Mouse (Mus musculus): ENCODE measurements at regions not wholly inside any gene's neighbourhood (a gene's known extent, or its start where the extent isn't known, plus 50 kb on each side); places are given as distances from the start of the nearest gene placed in this dataset.

- no peak for DNase-seq (ENCODE audit: low spot score in 2 of 2)
Observed at GRCm38 (mm10) chr13:55892250-55892649, 56.3 kb upstream of the Pitx1 start.

GRCm38 (mm10) chr13:55887099-55887736, 51.2 kb upstream of the Pitx1 start:
- DNase-seq (ENCODE audit: low spot score in 2 of 2), result no peak
